Mouse (Mus musculus) brain, embryonic 14.5 days (tissue): ENCODE measurements around the gene Ugt1a1. TPM values are rescaled to one million over a fixed set of nuclear protein-coding genes. Genes with fewer than 3 reads are reported as not detected.
"Not testable (repeated sequence)": the region's sequence is repeated elsewhere in the genome, so short reads cannot be mapped to it uniquely, and the experiment has no call there.

Experiments
- DNase-seq: peaks from one replicate; pipeline ENCODE4 v3.0.0-alpha.2; 2011; ENCODE audit warnings: low read depth
- CTCF ChIP-seq: fragments of 200-500 bp; IDR thresholded peaks from 2 replicates; pipeline ENCODE4 v1.5.1; 2012; ENCODE audit warnings: inconsistent platforms, mild to moderate bottlenecking, moderate library complexity, borderline replicate concordance; ENCODE audit not compliant: insufficient read depth, insufficient read length; ENCODE audit errors: extremely low read depth
- POLR2A ChIP-seq: fragments of 200-500 bp; IDR thresholded peaks from 2 replicates; pipeline ENCODE4 v1.6.1; 2012; ENCODE audit warnings: mild to moderate bottlenecking, inconsistent platforms, borderline replicate concordance; ENCODE audit not compliant: poor library complexity, insufficient read depth, insufficient read length, severe bottlenecking; ENCODE audit errors: extremely low read depth
- polyA plus RNA-seq: library from polyadenylated mRNA; depleted of rRNA; stranded (reverse); fragments of >200 nt; gene quantifications from 2 replicates; pipeline ENCODE4 v1.2.3, GENCODE M21; 2012

The Ugt1a1 gene
- polyA plus RNA-seq, 1 experiment, result 0.14 TPM

DNA sequence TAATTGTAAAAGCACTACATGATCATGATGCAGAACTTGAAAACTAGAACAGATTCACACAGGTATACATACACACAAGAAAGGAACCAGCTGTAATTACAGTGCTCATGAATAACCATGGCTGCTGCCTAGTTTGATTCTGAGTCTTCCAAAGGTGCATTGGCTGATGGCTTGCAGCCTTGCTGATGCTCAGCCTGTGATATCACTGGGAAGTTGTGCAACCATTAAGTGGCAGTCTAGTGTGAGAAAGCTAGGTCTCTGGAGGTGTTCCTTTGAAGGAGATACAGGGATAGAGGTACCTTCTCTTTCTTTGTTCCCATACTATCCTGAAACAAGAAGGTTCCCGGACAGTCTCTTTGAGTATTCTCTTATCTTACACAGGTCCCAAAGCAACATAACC is 7.3 kb downstream of the Ugt1a1 start:
- TF ChIP-seq CTCF (no peak), POLR2A (no peak)
- DNase-seq, result no peak

DNA sequence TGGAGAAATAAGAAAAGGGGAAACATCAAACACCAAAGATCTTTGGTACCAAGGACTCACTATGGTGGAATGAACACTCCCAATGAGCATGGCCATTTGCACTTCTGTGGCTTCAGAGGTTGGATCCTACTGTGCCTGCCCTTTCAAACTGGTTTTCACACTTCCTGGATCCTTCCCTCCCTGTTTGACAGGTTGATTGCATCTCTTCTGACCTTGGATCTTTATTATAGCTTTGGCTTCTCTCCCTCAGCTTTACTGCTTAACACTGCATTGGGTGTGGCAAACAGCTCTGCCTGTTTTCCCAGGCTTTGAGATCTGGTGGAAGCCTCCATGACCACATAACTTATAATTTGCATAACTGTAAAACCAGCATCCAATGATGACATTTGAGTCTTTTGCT is 8.6 kb downstream of the Ugt1a1 start:
- no peak for DNase-seq
- TF ChIP-seq CTCF, result no peak
- no peak for TF ChIP-seq POLR2A

DNA sequence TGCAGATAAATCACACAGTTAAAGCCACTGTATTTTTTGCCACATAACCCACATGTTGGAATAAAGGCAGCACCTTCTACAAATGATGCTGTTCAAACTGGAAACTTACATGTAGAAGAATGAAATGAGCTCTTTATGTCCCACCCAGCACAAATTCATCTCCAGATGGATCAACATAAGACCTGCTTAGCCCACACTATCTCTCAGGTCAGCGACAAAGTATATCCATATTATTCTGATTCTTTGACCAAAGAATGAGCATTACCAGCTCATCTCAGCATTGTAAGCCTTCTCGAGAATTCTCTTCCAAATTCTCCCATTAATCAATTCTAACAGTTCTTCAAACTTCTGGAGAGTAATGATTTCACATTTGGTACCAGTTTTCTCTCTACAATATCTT is 10.5 kb downstream of the Ugt1a1 start:
- no peak for TF ChIP-seq POLR2A
- no peak for TF ChIP-seq CTCF

DNA sequence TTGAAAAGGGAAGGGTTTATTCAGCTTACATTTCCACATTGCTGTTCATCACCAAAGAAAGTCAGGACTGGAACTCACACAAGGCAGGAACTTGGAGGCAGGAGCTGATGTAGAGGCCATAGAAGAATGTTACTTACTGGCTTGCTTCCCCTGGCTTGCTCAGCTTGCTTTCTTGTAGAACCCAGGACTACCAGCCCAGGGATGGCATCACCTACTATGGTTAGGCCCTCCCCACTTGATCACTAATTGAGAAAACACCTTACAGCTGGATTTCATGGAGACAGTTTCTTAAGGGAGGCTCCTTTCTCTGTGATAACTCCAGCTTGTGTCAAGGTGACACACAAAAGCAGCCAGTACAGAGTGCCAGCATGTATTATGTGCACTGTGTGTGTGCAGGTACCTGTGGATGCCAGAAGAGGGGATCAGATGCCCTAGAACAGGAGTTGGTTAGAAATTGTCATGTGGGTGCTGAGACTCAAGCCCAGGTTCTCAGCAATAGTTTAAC is 11.3 kb downstream of the Ugt1a1 start:
- DNase-seq, result not testable (repeated sequence)

More for the DNA sequence above, 10.5 kb downstream of the Ugt1a1 start:
- DNase-seq, result no peak

DNA sequence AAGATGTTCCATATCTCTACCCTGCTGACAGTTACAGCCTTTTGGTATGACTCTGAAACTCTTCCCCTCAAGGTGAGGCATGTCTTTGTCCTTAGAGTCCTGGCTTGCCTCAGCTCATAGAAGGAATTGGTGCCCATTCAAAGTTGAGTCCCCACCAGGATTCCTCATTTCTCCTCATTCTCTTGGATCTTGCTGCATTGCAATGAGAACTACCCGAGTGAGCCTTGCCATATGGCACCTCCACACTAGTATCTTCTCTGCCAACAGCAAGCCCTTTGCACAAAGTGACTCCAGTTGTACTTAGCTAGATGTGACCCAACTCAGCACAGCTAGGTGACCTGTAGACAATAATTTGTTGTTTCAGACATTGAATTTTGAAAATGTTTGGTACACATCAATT is 11.8 kb downstream of the Ugt1a1 start:
- TF ChIP-seq POLR2A (no peak), CTCF (no peak)
- no peak for DNase-seq

DNA sequence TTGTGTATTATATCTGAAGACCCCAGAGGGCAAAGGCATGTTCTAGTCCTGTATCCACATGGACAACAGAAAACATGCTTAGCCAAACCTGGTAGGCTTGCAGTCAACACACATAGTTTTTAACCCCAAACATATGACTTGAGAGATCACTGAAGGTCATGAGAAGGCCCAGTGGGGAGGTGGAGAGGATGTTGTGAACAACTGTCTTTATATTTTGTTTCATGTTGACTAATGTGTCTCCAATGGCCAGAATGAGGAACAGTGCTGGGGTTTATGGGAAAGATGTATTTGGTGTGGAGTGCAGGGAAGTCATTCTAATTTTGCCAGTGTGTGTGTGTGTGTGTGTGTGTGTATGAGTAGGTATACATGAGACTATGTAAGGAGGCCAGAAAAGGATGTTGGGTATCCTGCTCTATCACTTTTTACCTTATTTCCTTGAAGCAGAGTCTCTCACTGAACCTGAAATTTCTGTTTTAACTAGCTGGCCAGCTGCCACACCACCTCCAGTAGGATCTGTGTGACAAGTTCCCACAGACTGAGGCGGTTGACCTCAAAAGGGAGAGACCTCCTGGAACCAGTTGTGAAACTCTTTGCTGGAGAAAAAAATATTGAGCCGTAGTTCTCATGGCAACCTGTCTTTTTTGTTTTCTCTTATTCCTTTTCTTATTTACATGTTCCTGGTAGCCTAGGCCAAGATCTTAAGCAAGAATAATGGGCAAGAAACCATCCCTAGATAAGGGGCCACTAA is 12.4 kb downstream of the Ugt1a1 start:
- no peak for DNase-seq
- TF ChIP-seq POLR2A, result no peak
- TF ChIP-seq CTCF, result no peak

DNA sequence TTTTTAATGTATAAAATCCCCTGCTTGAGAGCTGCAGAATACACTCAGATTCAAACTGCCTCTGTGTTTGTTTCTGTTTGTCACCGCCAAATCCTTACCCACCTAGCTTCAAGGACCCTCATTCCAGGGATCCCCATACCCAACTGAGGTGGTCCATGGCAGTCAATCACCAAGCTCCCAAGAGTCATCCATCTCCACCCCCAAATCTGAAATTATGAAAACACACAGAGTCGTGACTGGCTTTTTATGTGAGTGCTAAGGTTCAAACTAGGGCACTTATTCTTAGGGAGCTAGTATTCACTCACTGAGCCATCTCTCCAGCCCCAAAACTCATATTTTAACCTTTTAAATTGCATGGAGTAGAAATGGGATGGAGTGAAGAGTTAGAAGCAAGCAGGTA is 13.5 kb downstream of the Ugt1a1 start:
- DNase-seq, result not testable (repeated sequence)

DNA sequence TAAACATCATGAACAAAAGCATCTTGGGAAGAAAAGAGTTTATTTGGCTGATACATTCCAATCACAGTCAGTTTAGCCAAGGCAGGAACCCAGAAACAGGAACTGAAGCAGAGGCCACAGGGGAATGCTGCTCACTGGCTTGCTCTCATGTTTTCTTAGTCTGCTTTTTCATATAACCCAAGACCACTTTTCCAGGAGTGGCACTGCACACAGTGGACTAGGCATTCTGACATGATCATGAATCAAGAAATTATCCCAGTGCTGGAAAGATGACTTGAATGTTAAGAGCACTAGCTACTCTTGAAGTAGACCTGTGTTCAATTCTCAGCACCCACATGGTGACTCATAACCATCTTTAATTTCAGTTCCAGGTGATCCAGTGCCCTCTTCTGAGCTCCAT is 14.0 kb downstream of the Ugt1a1 start:
- TF ChIP-seq CTCF (no peak), POLR2A (no peak)
- no peak for DNase-seq

DNA sequence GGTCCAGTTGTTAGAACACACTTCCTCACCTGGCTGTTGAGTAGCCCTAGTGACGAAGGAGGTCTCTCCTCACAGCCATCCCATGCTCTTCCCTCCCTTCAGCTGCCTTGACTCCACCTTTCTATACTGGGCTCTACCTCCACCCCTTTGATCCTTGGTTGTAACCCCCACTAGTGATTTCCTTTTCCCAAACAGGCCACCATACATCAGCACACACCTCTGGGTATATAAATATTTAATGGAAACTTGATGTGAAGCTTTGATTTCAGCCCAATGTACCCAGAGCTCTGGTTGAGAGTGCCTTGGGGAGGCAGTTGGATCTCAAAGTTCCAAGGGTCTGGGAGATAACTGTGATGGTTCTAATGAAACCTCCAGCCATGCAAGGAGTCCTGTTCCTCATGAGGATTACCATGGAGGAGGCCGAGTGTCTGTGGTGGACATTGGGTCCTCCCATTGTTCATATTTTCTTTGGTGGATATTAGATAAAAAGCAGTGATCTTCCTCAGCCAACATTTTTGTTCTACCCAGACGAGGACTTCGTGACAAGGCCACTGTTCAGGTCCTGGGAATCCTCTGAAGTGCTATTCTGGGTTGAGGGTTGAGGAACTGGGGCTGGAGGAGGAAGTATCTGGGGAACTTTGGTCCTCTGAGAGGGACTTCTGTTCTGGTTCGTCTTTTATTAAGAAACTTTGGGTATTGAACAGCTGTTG is 15.1 kb downstream of the Ugt1a1 start, which contains the start of gene Mroh2a:
TSS of gene Mroh2a (plus strand) at position 317 of the 710 bp plus-strand sequence.
- DNase-seq, result no peak
- TF ChIP-seq CTCF (no peak), POLR2A (no peak)

DNA sequence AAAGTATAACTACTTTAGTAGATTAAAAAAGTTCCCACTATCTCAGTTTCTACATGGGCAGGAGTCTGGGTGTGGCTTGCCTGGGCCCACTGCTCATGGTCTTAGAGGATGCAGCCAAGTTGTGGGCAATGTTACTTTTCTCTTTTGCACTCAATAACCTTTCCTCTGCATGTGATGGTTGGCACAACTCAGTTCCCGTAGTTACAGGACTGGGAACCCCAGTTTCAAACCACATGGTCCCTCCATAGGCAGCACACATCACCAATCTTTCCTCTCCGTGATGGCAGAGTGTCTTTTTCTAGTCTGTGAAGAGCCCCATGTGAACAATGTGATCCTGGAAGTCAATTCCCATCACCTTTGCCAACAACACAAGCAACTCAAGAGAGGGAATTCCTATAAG is 15.7 kb downstream of the Ugt1a1 start:
- no peak for DNase-seq
- TF ChIP-seq POLR2A, result no peak
- TF ChIP-seq CTCF, result no peak

DNA sequence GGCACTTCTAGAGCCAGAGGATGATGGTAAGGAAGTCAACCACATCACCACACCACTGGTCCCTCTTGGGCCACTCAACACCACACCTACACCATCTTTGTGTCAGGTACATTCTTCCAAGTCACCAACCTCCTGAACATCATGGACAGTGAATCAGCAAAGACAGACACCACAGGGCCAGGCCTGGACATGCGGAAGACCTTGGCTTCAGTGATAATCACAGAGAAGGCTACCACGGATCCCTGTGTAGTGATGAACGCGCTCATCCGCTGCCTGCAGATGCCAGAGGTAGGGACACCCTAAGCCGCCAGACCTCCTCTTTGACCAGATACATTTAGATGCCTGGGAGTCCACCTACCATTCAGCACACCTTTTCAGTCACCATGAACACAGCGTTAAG is 16.4 kb downstream of the Ugt1a1 start:
- TF ChIP-seq CTCF (no peak), POLR2A (no peak)
- no peak for DNase-seq

DNA sequence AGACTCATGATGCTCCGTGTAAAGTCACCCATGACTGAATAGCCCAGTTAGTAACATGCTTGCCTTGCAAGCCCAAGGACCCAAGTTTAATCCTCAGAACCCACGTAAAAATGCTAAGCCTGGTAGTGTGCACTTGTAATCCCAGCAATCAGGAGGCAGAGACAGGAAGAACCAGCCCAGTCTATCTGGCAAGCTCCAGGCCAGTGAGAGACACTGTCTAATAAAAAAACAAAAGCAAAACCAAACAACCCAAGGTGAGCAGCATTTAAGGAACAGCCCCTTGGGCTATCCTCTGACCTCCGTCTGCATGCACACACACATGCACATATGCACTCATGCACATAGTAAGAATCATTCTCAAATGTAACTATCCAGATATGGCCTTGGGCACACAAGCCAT is 17.8 kb downstream of the Ugt1a1 start:
- no peak for DNase-seq
- TF ChIP-seq POLR2A (no peak), CTCF (no peak)

DNA sequence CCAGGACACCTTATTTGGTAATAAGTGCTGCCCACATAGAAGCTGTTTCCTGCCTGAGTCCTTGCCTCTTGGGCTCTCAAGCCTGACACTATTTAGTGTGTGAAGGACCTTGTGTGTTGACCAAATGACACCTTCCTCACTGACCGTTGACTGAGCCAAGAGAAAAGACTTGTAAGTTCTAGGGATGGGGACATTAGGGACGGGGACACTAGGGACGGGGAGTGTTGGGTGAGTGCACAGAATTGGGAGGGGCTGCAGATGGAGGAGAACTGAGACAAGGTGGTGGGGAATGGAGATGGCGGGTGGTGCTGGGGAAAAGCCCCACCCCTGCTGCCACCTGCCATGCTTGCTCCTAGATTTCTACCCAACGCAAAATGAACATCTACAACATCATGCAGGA is 18.2 kb downstream of the Ugt1a1 start:
- TF ChIP-seq CTCF (no peak), POLR2A (no peak)
- DNase-seq, result no peak

DNA sequence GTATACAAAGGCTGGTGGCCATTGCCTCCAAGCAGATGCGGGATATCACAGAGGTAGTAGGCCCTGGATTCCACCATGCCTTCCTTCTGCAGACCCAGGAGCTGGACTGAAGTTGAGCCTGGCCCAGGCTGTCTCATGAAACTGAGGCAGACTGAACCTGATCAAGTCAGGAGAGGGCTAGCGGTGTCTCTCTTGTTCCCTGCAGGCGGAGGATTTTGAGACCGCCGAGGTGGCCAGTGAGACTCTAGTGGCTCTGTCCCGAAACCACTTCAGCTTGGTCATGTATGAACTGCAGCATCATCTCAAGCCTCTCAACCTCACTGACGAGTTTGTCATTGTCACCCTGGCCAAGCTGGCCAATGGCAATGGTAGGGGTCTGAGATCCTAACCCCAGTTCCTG is 18.7 kb downstream of the Ugt1a1 start:
- DNase-seq, result no peak
- no peak for TF ChIP-seq CTCF
- TF ChIP-seq POLR2A, result no peak
